Comparison of ENCODE assay signal across 8 mouse cellular contexts in the genomic region with DNA sequence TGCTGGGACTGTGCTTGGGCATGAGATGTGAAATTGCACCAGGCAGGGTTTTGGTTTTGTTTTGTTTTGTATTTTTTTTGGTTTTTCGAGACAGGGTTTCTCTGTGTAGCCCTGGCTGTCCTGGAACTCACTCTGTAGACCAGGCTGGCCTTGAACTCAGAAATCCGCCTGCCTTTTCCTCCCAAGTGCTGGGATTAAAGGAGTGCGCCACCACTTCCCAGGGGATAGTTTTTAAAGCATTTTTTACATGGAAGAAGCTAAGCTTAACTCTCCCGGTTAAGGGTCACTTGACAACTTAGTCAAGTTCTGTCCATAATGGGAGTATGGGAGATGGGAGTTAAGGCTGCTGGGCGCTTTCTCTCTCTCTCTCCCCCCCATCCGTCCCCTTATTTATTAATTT. TPM values are rescaled to one million over a fixed set of nuclear protein-coding genes. Genes with fewer than 3 reads are reported as not detected.
A peak's percentile ranks its signal among the peaks of the same experiment; 100 is the strongest.
DNase-seq lines count a peak whose midpoint lies in the region; ATAC-seq and TF ChIP-seq lines count a peak whose summit lies in the region.

No protein-coding gene starts in this region.

- DNase-seq in heart, postnatal 4 days: no peak
- no peak for DNase-seq in G1E (ENCODE audit: low spot score)
- no peak for DNase-seq in hindbrain, embryonic 14.5 days (ENCODE audit: low spot score)
- no peak for DNase-seq in midbrain, embryonic 10.5 days (ENCODE audit: low spot score)
- DNase-seq in embryo, embryonic 10 days (ENCODE audit: low spot score): no peak
- no peak for DNase-seq in adrenal gland, adult 8-10 months
- no peak for DNase-seq in spleen, postnatal 14 days (ENCODE audit: low spot score in 2 of 2)

- peak overlapping the region; percentile 88 for H3K4me2 ChIP-seq in heart, embryonic 13.5 days
- H3K4me2 ChIP-seq in hindbrain, embryonic 14.5 days (replicated peaks): peak overlapping the region; percentile 60

- 0 out of 2 replicates have a peak overlapping the region, but pooled peaks have one; percentile 96 for H3K27ac ChIP-seq in heart, embryonic 13.5 days (replicated peaks)
- H3K27ac ChIP-seq in hindbrain, embryonic 14.5 days: no peak overlapping the region
- peak overlapping the region; percentile 100 for H3K27ac ChIP-seq in midbrain, embryonic 10.5 days (replicated peaks)

- peaks cover 49% of the 10 kb centered on the region for H3K4me1 ChIP-seq in heart, embryonic 13.5 days
- peaks cover 72% of the 10 kb centered on the region for H3K4me1 ChIP-seq in G1E (ENCODE audit: insufficient read depth, low read depth, low read length)
- H3K4me1 ChIP-seq in hindbrain, embryonic 14.5 days (replicated peaks; ENCODE audit: control insufficient read depth, insufficient read depth, low read length): peaks cover 24% of the 10 kb centered on the region
- H3K4me1 ChIP-seq in midbrain, embryonic 10.5 days: peaks cover 46% of the 10 kb centered on the region

- no peak for ATAC-seq in heart, embryonic 13.5 days (ENCODE audit: extremely low read depth, insufficient number of reproducible peaks, low FRiP score, low TSS enrichment)
- no peak for ATAC-seq in G1E (ENCODE audit: extremely low read depth, insufficient number of reproducible peaks, low FRiP score, poor library complexity, severe bottlenecking)
- ATAC-seq in hindbrain, embryonic 14.5 days (ENCODE audit: low FRiP score): no peak

- H3K27me3 ChIP-seq in heart, embryonic 13.5 days (replicated peaks): no peaks in the 10 kb centered on the region
- no peaks in the 10 kb centered on the region for H3K27me3 ChIP-seq in G1E (ENCODE audit: insufficient read depth, low read length)
- H3K27me3 ChIP-seq in hindbrain, embryonic 14.5 days (ENCODE audit: control insufficient read depth, insufficient read depth, low read length): no peaks in the 10 kb centered on the region
- H3K27me3 ChIP-seq in midbrain, embryonic 10.5 days (ENCODE audit: low read depth, poor library complexity, severe bottlenecking): no peaks in the 10 kb centered on the region

- 63% methylated on average over 6 of the region's 6 CpGs for WGBS in heart, embryonic 13.5 days
- WGBS in hindbrain, embryonic 14.5 days: 60% methylated on average over 6 of the region's 6 CpGs
- 57% methylated on average over 6 of the region's 6 CpGs for WGBS in midbrain, embryonic 10.5 days

- H3K36me3 ChIP-seq in heart, embryonic 13.5 days: no peaks in the 10 kb centered on the region; the same call in 1 of the 2 replicates
- peaks cover 33% of the 10 kb centered on the region for H3K36me3 ChIP-seq in G1E (replicated peaks)
- H3K36me3 ChIP-seq in hindbrain, embryonic 14.5 days (replicated peaks; ENCODE audit: control insufficient read depth, insufficient read depth): no peaks in the 10 kb centered on the region
- H3K36me3 ChIP-seq in midbrain, embryonic 10.5 days: 0 out of 2 replicates have a peak, but pooled peaks cover 4% of the 10 kb centered on the region

- peak overlapping the region; percentile 97 for H3K9ac ChIP-seq in heart, embryonic 13.5 days
- H3K9ac ChIP-seq in hindbrain, embryonic 14.5 days: no peak overlapping the region; the same call in 1 of the 2 replicates

- H3K9me3 ChIP-seq in heart, embryonic 13.5 days: no peaks in the 10 kb centered on the region
- H3K9me3 ChIP-seq in G1E (replicated peaks): no peaks in the 10 kb centered on the region
- H3K9me3 ChIP-seq in hindbrain, embryonic 14.5 days (ENCODE audit: control insufficient read depth, low read length): no peaks in the 10 kb centered on the region
- no peaks in the 10 kb centered on the region for H3K9me3 ChIP-seq in midbrain, embryonic 10.5 days (replicated peaks)

- TF ChIP-seq CTCF in G1E (IDR thresholded peaks at IDR 0.05; ENCODE audit: low read depth, low read length): no peak

- peak overlapping the region; percentile 79 for H3K4me3 ChIP-seq in heart, embryonic 13.5 days
- H3K4me3 ChIP-seq in G1E (ENCODE audit: low read depth, low read length): peak overlapping the region; percentile 79
- H3K4me3 ChIP-seq in hindbrain, embryonic 14.5 days (replicated peaks; ENCODE audit: low read length): no peak overlapping the region
- H3K4me3 ChIP-seq in midbrain, embryonic 10.5 days: peak overlapping the region; percentile 78

RNA-seq across cellular contexts. Expression of gene Cers2, which starts 0.5 kb away (rescaled TPM):
- 128 and 140 TPM in 2 replicates for polyA plus RNA-seq in heart, embryonic 13.5 days (2015; fragmentation: Nextera tagmentation; extraction: Ambion mirVana)
- total RNA-seq in heart, postnatal 4 days (2021): 10 to 100 TPM; 67.2 to 69.6 TPM
- total RNA-seq in G1E (2014; fragmentation: Nextera tagmentation): 284 and 285 TPM in 2 replicates
- 197 and 249 TPM in 2 replicates for total RNA-seq in G1E (2017)
- polyA plus RNA-seq in G1E (2012): 459 and 654 TPM in 2 replicates
- polyA plus RNA-seq in hindbrain, embryonic 14.5 days (2014; fragmentation: Nextera tagmentation; extraction: Ambion mirVana): 81.8 and 88.3 TPM in 2 replicates
- polyA plus RNA-seq in midbrain, embryonic 10.5 days (2016; fragmentation: Nextera tagmentation; extraction: Ambion mirVana): 116 and 120 TPM in 2 replicates
- 100 to 1,000 TPM; 211 to 272 (median 241) TPM for total RNA-seq in adrenal gland, adult 8-10 months (2022)

RNA-seq across cellular contexts. Expression of gene Anxa9, which starts 7.1 kb away (rescaled TPM):
- 0.90 and 1.1 TPM in 2 replicates for polyA plus RNA-seq in heart, embryonic 13.5 days (2015; fragmentation: Nextera tagmentation; extraction: Ambion mirVana)
- under 1 TPM; 0.14 to 0.24 TPM for total RNA-seq in heart, postnatal 4 days (2021)
- total RNA-seq in G1E (2014; fragmentation: Nextera tagmentation): 15.2 and 29.8 TPM in 2 replicates
- 9.4 and 10.3 TPM in 2 replicates for total RNA-seq in G1E (2017)
- 1.1 and 1.4 TPM in 2 replicates for polyA plus RNA-seq in G1E (2012)
- 0.24 and 0.52 TPM in 2 replicates for polyA plus RNA-seq in hindbrain, embryonic 14.5 days (2014; fragmentation: Nextera tagmentation; extraction: Ambion mirVana)
- 1.5 and 1.9 TPM in 2 replicates for polyA plus RNA-seq in midbrain, embryonic 10.5 days (2016; fragmentation: Nextera tagmentation; extraction: Ambion mirVana)
- total RNA-seq in adrenal gland, adult 8-10 months (2022): 1 to 10 TPM; 1.9 to 4.2 (median 3.0) TPM

RNA-seq across cellular contexts. Expression of gene Prune1, which starts 32.2 kb away (rescaled TPM):
- polyA plus RNA-seq in heart, embryonic 13.5 days (2015; fragmentation: Nextera tagmentation; extraction: Ambion mirVana): 24.5 and 26.0 TPM in 2 replicates
- 10 to 100 TPM; 33.2 to 36.3 TPM for total RNA-seq in heart, postnatal 4 days (2021)
- total RNA-seq in G1E (2014; fragmentation: Nextera tagmentation): 32.3 and 33.5 TPM in 2 replicates
- total RNA-seq in G1E (2017): 14.7 and 15.1 TPM in 2 replicates
- polyA plus RNA-seq in G1E (2012): 3.8 and 4.8 TPM in 2 replicates
- polyA plus RNA-seq in hindbrain, embryonic 14.5 days (2014; fragmentation: Nextera tagmentation; extraction: Ambion mirVana): 63.8 and 66.0 TPM in 2 replicates
- 25.2 and 27.9 TPM in 2 replicates for polyA plus RNA-seq in midbrain, embryonic 10.5 days (2016; fragmentation: Nextera tagmentation; extraction: Ambion mirVana)
- total RNA-seq in adrenal gland, adult 8-10 months (2022): 10 to 100 TPM; 26.8 to 34.8 (median 31.7) TPM

RNA-seq across cellular contexts. Expression of gene Mindy1, which starts 32.9 kb away (rescaled TPM):
- 24.3 TPM in 2 replicates for polyA plus RNA-seq in heart, embryonic 13.5 days (2015; fragmentation: Nextera tagmentation; extraction: Ambion mirVana)
- 10 to 100 TPM; 23.1 to 28.0 TPM for total RNA-seq in heart, postnatal 4 days (2021)
- total RNA-seq in G1E (2014; fragmentation: Nextera tagmentation): 49.1 and 49.7 TPM in 2 replicates
- 31.4 and 36.0 TPM in 2 replicates for total RNA-seq in G1E (2017)
- polyA plus RNA-seq in G1E (2012): 77.5 and 97.0 TPM in 2 replicates
- polyA plus RNA-seq in hindbrain, embryonic 14.5 days (2014; fragmentation: Nextera tagmentation; extraction: Ambion mirVana): 37.8 and 38.9 TPM in 2 replicates
- 29.2 and 37.6 TPM in 2 replicates for polyA plus RNA-seq in midbrain, embryonic 10.5 days (2016; fragmentation: Nextera tagmentation; extraction: Ambion mirVana)
- total RNA-seq in adrenal gland, adult 8-10 months (2022): 100 to 1,000 TPM; 127 to 191 (median 150) TPM

RNA-seq across cellular contexts. Expression of gene Setdb1, which starts 42.9 kb away (rescaled TPM):
- 20.1 and 21.2 TPM in 2 replicates for polyA plus RNA-seq in heart, embryonic 13.5 days (2015; fragmentation: Nextera tagmentation; extraction: Ambion mirVana)
- 10 to 100 TPM; 18.3 to 19.2 TPM for total RNA-seq in heart, postnatal 4 days (2021)
- total RNA-seq in G1E (2014; fragmentation: Nextera tagmentation) (157 and 159 TPM in 2 replicates), G1E (2017) (120 and 128 TPM in 2 replicates)
- 66.1 and 72.8 TPM in 2 replicates for polyA plus RNA-seq in G1E (2012)
- 47.6 and 54.2 TPM in 2 replicates for polyA plus RNA-seq in hindbrain, embryonic 14.5 days (2014; fragmentation: Nextera tagmentation; extraction: Ambion mirVana)
- 52.3 and 61.9 TPM in 2 replicates for polyA plus RNA-seq in midbrain, embryonic 10.5 days (2016; fragmentation: Nextera tagmentation; extraction: Ambion mirVana)
- total RNA-seq in adrenal gland, adult 8-10 months (2022): 10 to 100 TPM; 22.2 to 38.1 (median 27.8) TPM
